Mouse (Mus musculus): ENCODE measurements around the gene Ccr6. TPM values are rescaled to one million over a fixed set of nuclear protein-coding genes. Genes with fewer than 3 reads are reported as not detected.

Gene Ccr6
- 1 to 10 TPM; 3.1 to 4.8 TPM for total RNA-seq (2023)

DNA sequence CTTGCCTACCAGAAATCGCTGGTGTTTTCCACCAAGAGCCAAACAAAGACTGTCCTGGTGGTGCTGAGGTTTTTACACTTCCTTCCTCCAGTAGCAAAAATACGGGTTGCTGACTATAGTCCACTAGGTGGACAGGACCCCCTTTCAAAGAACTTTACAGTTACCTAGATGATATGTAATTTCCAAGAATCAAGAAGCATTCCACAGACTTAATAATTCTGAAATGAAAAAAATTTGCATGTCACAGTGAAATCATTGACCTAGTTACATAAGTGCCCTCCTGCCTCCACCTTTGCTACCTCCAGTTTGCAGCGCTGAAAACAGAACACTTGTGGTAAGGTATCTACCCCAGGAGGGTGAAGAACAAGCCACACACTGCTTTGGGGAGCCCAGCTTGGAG is at the start of gene Ccr6:
Gene Ccr6 (plus strand): TSS at position 301 of the 400 bp plus-strand sequence.

DNA sequence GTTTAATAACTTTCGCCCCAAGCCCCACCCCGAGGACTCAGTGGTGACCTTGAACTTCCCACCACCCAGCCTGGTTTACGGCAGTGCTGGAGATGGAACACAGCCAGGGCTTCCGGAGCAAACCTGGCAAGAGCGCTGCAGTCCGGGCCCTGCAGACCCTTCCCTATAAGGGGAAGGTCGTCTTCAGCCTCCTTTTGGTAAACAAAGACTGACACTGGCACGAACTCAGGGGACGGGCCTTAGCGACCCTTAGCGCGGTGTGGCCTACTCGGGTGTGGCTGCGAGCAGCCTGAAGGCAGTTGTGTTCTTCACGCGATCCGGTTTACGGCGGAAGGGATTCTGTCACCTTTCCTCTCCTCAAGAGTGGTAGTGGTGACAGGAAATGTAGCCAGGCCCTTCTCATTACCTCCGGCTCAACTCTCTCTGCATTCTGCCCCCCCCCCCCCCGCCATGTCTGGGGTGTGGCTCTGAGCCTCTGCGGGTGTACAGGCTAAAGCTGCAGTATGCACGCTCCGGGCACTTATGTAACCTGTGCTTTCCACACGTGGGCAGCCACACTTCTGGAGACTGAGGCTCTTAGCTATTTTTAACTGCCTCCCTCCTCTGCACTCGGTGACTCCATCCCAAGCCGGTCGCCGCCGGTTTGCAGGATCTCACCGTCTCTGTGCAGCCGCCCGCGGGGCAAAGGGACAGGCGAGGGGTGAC is 47.1 kb downstream of the Ccr6 start, which contains the start of gene Mpc1:
Gene Mpc1 (plus strand): TSS at position 84 of the 705 bp plus-strand sequence.

Other genes starting within 250 kb of the Ccr6 start
- 1 to 10 TPM; 1.5 to 4.9 TPM for gene Gm49673, start 88.3 kb upstream of the Ccr6 start, total RNA-seq (2023)
- 10 to 100 TPM; 40.6 to 54.0 TPM for gene Rnaset2a, start 87.9 kb upstream of the Ccr6 start, total RNA-seq (2023)
- gene Fgfr1op, start 70.5 kb upstream of the Ccr6 start, total RNA-seq (2023) = 10 to 100 TPM; 33.2 to 35.1 TPM
- 10 to 100 TPM; 40.6 to 43.8 TPM for gene Mpc1, start 46.9 kb downstream of the Ccr6 start, total RNA-seq (2023)
- 100 to 1,000 TPM in 1 of 2 experiments, 10 to 100 TPM in 1; 93.9 to 121 TPM for gene Sft2d1, start 75.1 kb downstream of the Ccr6 start, total RNA-seq (2023)
- 1 to 10 TPM; 1.2 to 1.3 TPM for gene Prr18, start 101.4 kb downstream of the Ccr6 start, total RNA-seq (2023)
- under 1 TPM in 1 of 2 experiments, not detected in 1; 0.30 TPM for gene T2, start 119.9 kb downstream of the Ccr6 start, total RNA-seq (2023)
- gene T, start 198.4 kb downstream of the Ccr6 start, total RNA-seq (2023) = not detected